Mouse (Mus musculus): ENCODE measurements around the gene Slc25a17. TPM values are rescaled to one million over a fixed set of nuclear protein-coding genes. Genes with fewer than 3 reads are reported as not detected.

Slc25a17 gene
- total RNA-seq, 2 experiments from 2014 or later = 48.7 to 51.0 TPM

Other genes starting within 250 kb of the Slc25a17 start
- gene Mrtfa, start 170.1 kb downstream of the Slc25a17 start, total RNA-seq (2021) = 10 to 100 TPM; 58.0 to 66.8 TPM
- gene Mchr1, start 125.3 kb downstream of the Slc25a17 start, total RNA-seq (2021) = 10 to 100 TPM; 20.9 to 21.0 TPM
- gene St13, start 39.3 kb upstream of the Slc25a17 start, total RNA-seq (2021) = 100 to 1,000 TPM; 149 to 161 TPM
- 10 to 100 TPM; 11.7 to 15.2 TPM for gene Xpnpep3, start 39.3 kb upstream of the Slc25a17 start, total RNA-seq (2021)
- gene Dnajb7, start 47.5 kb upstream of the Slc25a17 start, total RNA-seq (2021) = not detected
- gene Rbx1, start 105.5 kb upstream of the Slc25a17 start, total RNA-seq (2021) = 100 to 1,000 TPM; 128 to 139 TPM
- 10 to 100 TPM; 57.9 to 58.3 TPM for gene Ep300, start 224.5 kb upstream of the Slc25a17 start, total RNA-seq (2021)